Comparison of ENCODE assay signal across 27 mouse cellular contexts in the genomic region with DNA sequence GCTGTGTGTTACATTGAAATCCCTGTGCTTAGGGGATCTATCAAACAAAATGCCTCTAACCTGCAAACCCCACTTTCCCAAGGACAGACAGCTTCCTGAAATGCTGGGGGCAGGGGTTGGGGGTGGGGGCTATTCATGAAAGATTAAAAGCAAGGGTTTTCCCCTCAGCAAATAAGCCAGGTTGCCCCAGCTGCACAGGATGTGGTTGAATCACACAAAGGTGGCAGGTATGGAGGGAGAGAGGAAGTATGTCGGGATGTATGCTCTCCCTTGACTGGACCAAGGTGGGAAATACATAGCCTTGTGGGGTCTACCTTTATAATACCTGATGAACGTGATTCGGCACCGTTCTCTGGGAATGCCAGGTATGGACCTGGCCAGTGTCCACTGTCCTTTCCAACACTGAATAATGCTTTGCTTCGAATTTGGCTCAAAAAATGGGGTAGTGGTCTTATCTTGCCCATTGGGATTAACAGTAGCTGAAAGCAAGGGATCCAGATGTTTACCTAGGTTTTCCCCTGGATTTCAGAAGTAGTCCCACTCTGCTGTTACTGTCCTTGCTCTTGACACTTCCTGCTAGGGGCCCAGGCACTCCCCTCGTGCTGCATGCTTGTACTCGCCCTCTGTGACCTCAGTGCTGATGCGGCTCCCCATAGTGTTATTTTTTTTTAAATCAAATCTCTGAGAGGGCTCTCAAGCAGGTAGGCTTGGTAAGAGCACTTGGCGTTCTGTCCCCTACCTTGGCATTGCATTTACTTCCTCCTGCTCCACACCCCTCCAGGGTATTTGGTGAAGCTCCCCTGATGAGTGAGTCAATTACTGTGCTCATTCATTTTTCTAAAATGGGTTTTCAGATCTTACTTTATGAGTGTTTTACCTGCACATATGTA. TPM values are rescaled to one million over a fixed set of nuclear protein-coding genes. Genes with fewer than 3 reads are reported as not detected.
DNase-seq lines count a peak whose midpoint lies in the region; ATAC-seq lines count a peak whose summit lies in the region.
"Had no signal": no experiment of that assay in that cellular context is flagged by ENCODE, and none has a peak within 500 bp of the region (broad histone marks: within the 10 kb centered on the region; RNA-seq: fewer than 3 reads in every experiment).

No protein-coding gene starts in this region.

- WGBS in lung, embryonic 15.5 days: 55% methylated on average over 9 of the region's 9 CpGs

- no peak for ATAC-seq in lung, embryonic 15.5 days (ENCODE audit: borderline replicate concordance, extremely low read depth, low FRiP score, low TSS enrichment)
- ATAC-seq: forebrain, embryonic 16.5 days; Patski had no signal

- peak overlapping the region; percentile 67; the same call in 1 of the 2 replicates for H3K27ac ChIP-seq in lung, embryonic 15.5 days
- H3K27ac ChIP-seq: hindbrain, embryonic 14.5 days; layer of hippocampus, adult 2 months; liver, embryonic 13.5 days; midbrain, embryonic 12.5 days; neural tube, embryonic 13.5 days had no signal

- H3K36me3 ChIP-seq in lung, embryonic 15.5 days: no peaks in the 10 kb centered on the region
- H3K36me3 ChIP-seq: liver, embryonic 13.5 days; midbrain, embryonic 12.5 days; neural tube, embryonic 13.5 days had no signal

- no peak overlapping the region for H3K9ac ChIP-seq in lung, embryonic 15.5 days
- H3K9ac ChIP-seq: hindbrain, embryonic 14.5 days; liver, embryonic 13.5 days; midbrain, embryonic 12.5 days; neural tube, embryonic 13.5 days had no signal

- H3K4me1 ChIP-seq in lung, embryonic 15.5 days: peaks cover 11% of the 10 kb centered on the region; the same call in 1 of the 2 replicates
- H3K4me1 ChIP-seq: liver, embryonic 13.5 days; midbrain, embryonic 12.5 days; neural tube, embryonic 13.5 days had no signal

- H3K4me3 ChIP-seq in lung, embryonic 15.5 days: no peak overlapping the region
- H3K4me3 ChIP-seq: layer of hippocampus, adult 2 months; liver, embryonic 13.5 days; midbrain, embryonic 12.5 days; neural tube, embryonic 13.5 days had no signal

- H3K4me2 ChIP-seq in lung, embryonic 15.5 days: no peak overlapping the region
- H3K4me2 ChIP-seq: heart, embryonic 11.5 days; hindbrain, embryonic 14.5 days; liver, embryonic 13.5 days; midbrain, embryonic 12.5 days; neural tube, embryonic 13.5 days had no signal

- H3K9me3 ChIP-seq in lung, embryonic 15.5 days: no peaks in the 10 kb centered on the region
- H3K9me3 ChIP-seq: liver, embryonic 13.5 days; midbrain, embryonic 12.5 days; neural tube, embryonic 13.5 days had no signal

- H3K27me3 ChIP-seq in lung, embryonic 15.5 days: 0 out of 2 replicates have a peak, but pooled peaks cover 3% of the 10 kb centered on the region
- H3K27me3 ChIP-seq: liver, embryonic 13.5 days had no signal

- DNase-seq in lung, postnatal 14 days: no peak
- peak; percentile 53 for DNase-seq in induced T-regulatory cell, adult 2 months (ENCODE audit: low read depth)
- DNase-seq in thymus, adult 18-20 months: peak; percentile 13 to 16
- DNase-seq in thymus, postnatal 4 days: peak; percentile 38
- DNase-seq in kidney, adult 9 months: no peak
- DNase-seq in gastrocnemius, postnatal 10 days: no peak
- no peak for DNase-seq in left cerebral cortex, adult 9 months (ENCODE audit: low spot score in 2 of 2)
- DNase-seq: adrenal gland, postnatal 14 days; B cell, adult 2 months; cerebellum, adult 11-12 months; cerebellum, postnatal 14 days; embryo, embryonic 11 days; gastrocnemius, postnatal 36 days; heart, postnatal 14 days; kidney, adult 11 months; kidney, postnatal 14 days; liver, embryonic 13.5 days; right cerebral cortex, adult 18-20 months had no signal

RNA-seq across cellular contexts. Expression of gene Piga, which starts 13.2 kb away (rescaled TPM):
- polyA plus RNA-seq in lung, embryonic 15.5 days (2015; fragmentation: Nextera tagmentation; extraction: Ambion mirVana): 18.8 and 19.8 TPM in 2 replicates
- total RNA-seq in gastrocnemius, postnatal 10 days (2021): 1 to 10 TPM; 1.9 to 3.0 TPM

RNA-seq across cellular contexts. Expression of gene Asb11, which starts 30.4 kb away (rescaled TPM):
- 0.65 and 1.3 TPM in 2 replicates for polyA plus RNA-seq in lung, embryonic 15.5 days (2015; fragmentation: Nextera tagmentation; extraction: Ambion mirVana)
- total RNA-seq in gastrocnemius, postnatal 10 days (2021): 10 to 100 TPM in 1 of 2 experiments, 1 to 10 TPM in 1; 9.3 to 17.8 TPM
- total RNA-seq: adrenal gland, postnatal 14 days had no signal
- polyA plus RNA-seq: brain, embryonic 14.5 days; forebrain, embryonic 16.5 days; hindbrain, embryonic 14.5 days; midbrain, embryonic 12.5 days; neural tube, embryonic 13.5 days; Patski had no signal

RNA-seq across cellular contexts. Expression of gene Vegfd, which starts 33.2 kb away (rescaled TPM):
- 48.1 and 52.2 TPM in 2 replicates for polyA plus RNA-seq in lung, embryonic 15.5 days (2015; fragmentation: Nextera tagmentation; extraction: Ambion mirVana)
- total RNA-seq in gastrocnemius, postnatal 10 days (2021): 1 to 10 TPM; 2.1 to 3.3 TPM

Comparison
In these comparisons a context has a peak if more than half of its experiments do, and no peak if none do; other contexts are left out.
1. DNase-seq: peak in induced T-regulatory cell, adult 2 months (single experiment), thymus, adult 18-20 months (2 of 2) and thymus, postnatal 4 days (single experiment); none in lung, postnatal 14 days (single experiment), kidney, adult 9 months (single experiment), gastrocnemius, postnatal 10 days (single experiment) and left cerebral cortex, adult 9 months (0 of 2).